Mouse (Mus musculus): ENCODE results near the gene Mrps2. TPM values are rescaled to one million over a fixed set of nuclear protein-coding genes. Genes with fewer than 3 reads are reported as not detected.

Gene Mrps2
- polyA plus RNA-seq, 2 experiments, result 19.8 to 21.4 TPM

DNA sequence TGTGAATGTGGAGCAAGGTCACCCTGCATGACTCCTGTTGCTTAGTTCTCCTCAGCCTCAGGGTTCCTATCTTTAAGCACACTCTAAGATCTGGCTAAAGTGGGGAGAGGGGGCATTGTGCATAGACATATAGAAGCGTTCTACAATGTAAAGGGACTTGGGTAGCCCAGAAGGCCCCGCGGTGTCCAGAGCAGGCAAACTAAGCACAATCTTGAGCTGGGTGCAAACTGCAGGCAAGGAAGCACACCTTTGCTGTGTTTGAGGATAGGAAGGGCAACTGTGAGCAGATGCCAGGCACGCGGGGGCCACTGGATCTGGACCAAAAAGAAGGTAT lies 21.7 kb upstream of the Mrps2 start:
- H3K27me3 ChIP-seq (ENCODE audit: control insufficient read depth, insufficient read depth, low read length), result peaks cover 26% of the 10 kb centered on the region
- DNase-seq (ENCODE audit: low read depth in 3 of 3, low spot score in 3 of 3), result no peak
- 14% methylated on average over 5 of the region's 5 CpGs for WGBS (ENCODE audit: insufficient replicate concordance)
- no peak for ATAC-seq (ENCODE audit: insufficient read depth)
- no peaks in the 10 kb centered on the region for H3K4me1 ChIP-seq (replicated peaks; ENCODE audit: control insufficient read depth in 2 of 2, insufficient read depth in 2 of 2, low read length in 1 of 2)
- peak overlapping the region in 1 of 2 experiments; percentile 30; a peak in 2 of 4 replicates for H3K4me3 ChIP-seq (ENCODE audit: insufficient read depth in 1 of 2, low read depth in 2 of 2, low read length in 2 of 2)
- H3K36me3 ChIP-seq (replicated peaks; ENCODE audit: control insufficient read depth, insufficient read depth, low read depth), result no peaks in the 10 kb centered on the region
- TF ChIP-seq EP300 (IDR thresholded peaks at IDR 0.05; ENCODE audit: low read depth) (no peak), CTCF (IDR thresholded peaks at IDR 0.05; ENCODE audit: low read depth) (no peak)
- H3K9ac ChIP-seq (replicated peaks), result no peak overlapping the region
- H3K27ac ChIP-seq, result no peak overlapping the region
- H3K4me2 ChIP-seq (ENCODE audit: low read depth), result peak overlapping the region; percentile 35
- H3K9me3 ChIP-seq (ENCODE audit: control insufficient read depth, low read length), result no peaks in the 10 kb centered on the region

DNA sequence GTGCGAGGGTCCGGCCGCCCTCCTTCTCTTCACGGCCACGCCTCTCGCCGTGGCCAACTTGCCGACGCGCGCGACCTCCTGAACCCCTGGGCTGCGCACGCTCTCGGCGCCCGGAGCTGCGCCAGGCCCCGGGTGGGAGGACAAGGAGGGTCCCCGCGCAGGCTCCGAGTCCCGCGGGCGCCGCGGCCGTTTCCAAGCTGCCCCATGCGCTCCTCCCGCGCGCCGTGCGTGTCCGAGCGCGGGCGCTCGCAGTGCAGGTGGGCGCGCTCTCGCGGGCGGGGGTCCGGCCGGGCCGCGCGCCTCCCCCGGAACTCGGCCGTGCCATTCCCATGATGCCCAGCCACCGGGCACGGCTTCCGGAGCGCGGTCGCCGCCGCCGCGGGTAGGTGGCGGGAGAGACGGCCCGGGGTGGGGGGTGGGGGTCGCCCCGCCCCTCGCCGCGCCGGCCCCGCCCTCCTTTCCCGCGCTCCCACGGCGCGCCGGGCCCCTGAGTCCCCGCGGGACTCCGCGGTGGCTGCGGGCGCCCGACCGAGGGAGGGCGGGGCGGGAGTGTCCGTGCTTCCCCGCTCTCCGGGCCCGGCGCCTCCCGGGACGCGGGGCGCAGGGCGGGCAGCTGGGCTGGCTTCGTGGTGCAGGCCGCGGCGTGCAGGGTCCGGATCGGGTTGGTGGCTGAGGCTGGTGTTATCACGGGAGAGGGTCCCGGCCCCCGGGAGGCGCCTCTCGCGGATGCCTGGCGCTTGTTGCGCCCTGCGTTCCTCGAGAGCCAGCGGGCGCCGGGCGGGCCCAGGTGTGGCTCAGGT lies 21.2 kb upstream of the Mrps2 start, which contains the start of gene Ppp1r26:
Gene Ppp1r26 (plus strand): TSS at position 286 of the 800 bp plus-strand sequence.
- Histone ChIP-seq H3K9ac (replicated peaks) (no peak within 1 kb of the TSS), H3K4me3 (ENCODE audit: insufficient read depth in 1 of 2, low read depth in 2 of 2, low read length in 2 of 2) (peak within 1 kb of the TSS; percentile 24 to 30), H3K4me1 (replicated peaks; ENCODE audit: control insufficient read depth in 2 of 2, insufficient read depth in 2 of 2, low read length in 1 of 2) (no peaks in the 10 kb centered on the region), H3K36me3 (replicated peaks; ENCODE audit: control insufficient read depth, insufficient read depth, low read depth) (no peaks in the 10 kb centered on the region), H3K9me3 (ENCODE audit: control insufficient read depth, low read length) (no peaks in the 10 kb centered on the region), H3K27me3 (ENCODE audit: control insufficient read depth, insufficient read depth, low read length) (peaks cover 26% of the 10 kb centered on the region), H3K27ac (no peak within 1 kb of the TSS), H3K4me2 (ENCODE audit: low read depth) (peak within 1 kb of the TSS; percentile 35)
- DNase-seq (ENCODE audit: low read depth in 3 of 3, low spot score in 3 of 3) (no peak), ATAC-seq (ENCODE audit: insufficient read depth) (no peak)
- no peak for TF ChIP-seq CTCF (IDR thresholded peaks at IDR 0.05; ENCODE audit: low read depth)
- TF ChIP-seq EP300 (IDR thresholded peaks at IDR 0.05; ENCODE audit: low read depth), result no peak
- under 1% methylated on average over 102 of the region's 118 CpGs for WGBS (ENCODE audit: insufficient replicate concordance)

DNA sequence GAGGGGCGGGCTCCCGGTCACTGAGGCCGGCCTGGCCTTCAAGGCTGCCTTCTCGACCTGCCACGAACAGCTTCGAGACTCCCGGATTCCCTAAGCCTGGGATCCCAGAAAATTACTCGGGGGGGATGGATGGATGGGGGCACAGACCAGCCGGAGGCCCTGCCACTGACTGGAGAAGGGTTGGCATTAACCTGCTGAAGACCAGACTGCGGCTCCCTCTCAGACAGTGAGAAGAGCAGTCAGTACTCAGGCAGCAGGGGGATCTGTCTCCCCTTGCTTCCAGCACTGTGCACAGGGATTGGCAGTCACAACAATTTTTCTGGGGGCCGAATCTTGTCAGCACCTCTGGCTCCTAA lies 20.6 kb upstream of the Mrps2 start:
- TF ChIP-seq CTCF (IDR thresholded peaks at IDR 0.05; ENCODE audit: low read depth) (no peak), EP300 (IDR thresholded peaks at IDR 0.05; ENCODE audit: low read depth) (no peak)
- DNase-seq (ENCODE audit: low read depth in 3 of 3, low spot score in 3 of 3) (no peak), ATAC-seq (ENCODE audit: insufficient read depth) (no peak)
- Histone ChIP-seq H3K36me3 (replicated peaks; ENCODE audit: control insufficient read depth, insufficient read depth, low read depth) (no peaks in the 10 kb centered on the region), H3K4me3 (ENCODE audit: insufficient read depth in 1 of 2, low read depth in 2 of 2, low read length in 2 of 2) (peak overlapping the region in 1 of 2 experiments; percentile 30; a peak in 2 of 4 replicates), H3K4me1 (replicated peaks; ENCODE audit: control insufficient read depth in 2 of 2, insufficient read depth in 2 of 2, low read length in 1 of 2) (no peaks in the 10 kb centered on the region), H3K9ac (replicated peaks) (no peak overlapping the region), H3K27me3 (ENCODE audit: control insufficient read depth, insufficient read depth, low read length) (peaks cover 26% of the 10 kb centered on the region), H3K27ac (no peak overlapping the region), H3K4me2 (ENCODE audit: low read depth) (peak overlapping the region; percentile 35), H3K9me3 (ENCODE audit: control insufficient read depth, low read length) (no peaks in the 10 kb centered on the region)
- 13% methylated on average over 11 of the region's 11 CpGs for WGBS (ENCODE audit: insufficient replicate concordance)

DNA sequence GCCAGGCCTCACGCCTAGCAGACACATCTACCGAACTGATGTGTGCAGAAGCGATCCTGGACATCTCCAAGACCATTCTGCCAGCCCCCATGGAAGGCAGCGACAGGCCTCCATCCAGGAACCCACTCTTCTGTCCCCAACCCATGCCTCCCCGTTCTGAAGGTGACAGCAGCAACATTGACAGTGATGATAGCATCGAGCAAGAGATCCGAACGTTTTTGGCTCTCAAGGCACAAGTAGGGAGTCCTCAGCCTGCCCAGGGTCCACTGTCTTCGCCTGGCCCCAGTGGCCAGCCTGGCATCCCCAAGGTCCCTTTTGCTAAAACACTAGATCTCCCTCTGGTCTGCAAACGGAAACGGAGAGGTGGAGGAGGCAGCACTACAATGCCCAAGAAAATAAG lies 16.2 kb upstream of the Mrps2 start:
- Histone ChIP-seq H3K9ac (replicated peaks) (no peak overlapping the region), H3K27ac (no peak overlapping the region), H3K4me1 (replicated peaks; ENCODE audit: control insufficient read depth in 2 of 2, insufficient read depth in 2 of 2, low read length in 1 of 2) (no peaks in the 10 kb centered on the region), H3K4me2 (ENCODE audit: low read depth) (no peak overlapping the region), H3K9me3 (ENCODE audit: control insufficient read depth, low read length) (no peaks in the 10 kb centered on the region), H3K4me3 (ENCODE audit: insufficient read depth in 1 of 2, low read depth in 2 of 2, low read length in 2 of 2) (no peak overlapping the region), H3K36me3 (replicated peaks; ENCODE audit: control insufficient read depth, insufficient read depth, low read depth) (no peaks in the 10 kb centered on the region), H3K27me3 (ENCODE audit: control insufficient read depth, insufficient read depth, low read length) (peaks cover 12% of the 10 kb centered on the region)
- 53% methylated on average over 11 of the region's 11 CpGs for WGBS (ENCODE audit: insufficient replicate concordance)
- no peak for DNase-seq (ENCODE audit: low read depth in 3 of 3, low spot score in 3 of 3)
- TF ChIP-seq EP300 (IDR thresholded peaks at IDR 0.05; ENCODE audit: low read depth), result no peak
- TF ChIP-seq CTCF (IDR thresholded peaks at IDR 0.05; ENCODE audit: low read depth), result no peak
- no peak for ATAC-seq (ENCODE audit: insufficient read depth)

DNA sequence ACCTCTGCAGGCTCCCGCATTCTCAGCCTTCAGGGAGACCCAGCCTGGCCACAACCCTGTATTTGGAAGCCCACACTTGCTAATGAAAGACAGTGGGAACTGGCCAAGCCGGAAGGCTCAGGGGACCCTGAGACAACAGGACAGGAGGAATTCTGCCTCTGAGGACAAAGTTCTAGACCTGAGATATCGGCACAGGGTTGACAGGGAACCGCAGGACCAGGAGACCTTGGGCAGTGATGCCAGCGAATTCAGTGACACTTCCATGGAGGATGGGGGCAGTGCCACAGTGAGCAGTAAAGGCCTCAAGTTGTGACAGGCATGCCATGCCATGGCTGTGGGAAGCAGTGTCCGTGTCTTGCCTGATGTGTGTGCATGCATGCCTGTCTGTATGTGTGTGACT lies 14.3 kb upstream of the Mrps2 start:
- H3K4me2 ChIP-seq (ENCODE audit: low read depth), result no peak overlapping the region
- no peak overlapping the region for H3K4me3 ChIP-seq (ENCODE audit: insufficient read depth in 1 of 2, low read depth in 2 of 2, low read length in 2 of 2)
- H3K36me3 ChIP-seq (replicated peaks; ENCODE audit: control insufficient read depth, insufficient read depth, low read depth), result no peaks in the 10 kb centered on the region
- no peaks in the 10 kb centered on the region; the same call in 1 of the 2 replicates for H3K27me3 ChIP-seq (ENCODE audit: control insufficient read depth, insufficient read depth, low read length)
- ATAC-seq (ENCODE audit: insufficient read depth), result no peak
- 69% methylated on average over 6 of the region's 6 CpGs for WGBS (ENCODE audit: insufficient replicate concordance)
- H3K27ac ChIP-seq, result no peak overlapping the region
- no peaks in the 10 kb centered on the region for H3K4me1 ChIP-seq (replicated peaks; ENCODE audit: control insufficient read depth in 2 of 2, insufficient read depth in 2 of 2, low read length in 1 of 2)
- TF ChIP-seq CTCF (IDR thresholded peaks at IDR 0.05; ENCODE audit: low read depth) (no peak), EP300 (IDR thresholded peaks at IDR 0.05; ENCODE audit: low read depth) (no peak)
- no peaks in the 10 kb centered on the region for H3K9me3 ChIP-seq (ENCODE audit: control insufficient read depth, low read length)
- no peak for DNase-seq (ENCODE audit: low read depth in 3 of 3, low spot score in 3 of 3)
- no peak overlapping the region for H3K9ac ChIP-seq (replicated peaks)

All from liver, embryonic 14.5 days (tissue).